Mouse (Mus musculus): ENCODE measurements around the gene Epx. TPM values are rescaled to one million over a fixed set of nuclear protein-coding genes. Genes with fewer than 3 reads are reported as not detected.

Gene Epx
- polyA plus RNA-seq, 1 experiment from 2014 or later: 0.11 TPM

- peak within 1 kb of the TSS; percentile 5 for H3K27ac ChIP-seq (ENCODE audit: low read length)
- peak within 1 kb of the TSS; percentile 71 for H3K9ac ChIP-seq (ENCODE audit: low read depth, low read length)
- peak within 1 kb of the TSS; percentile 75 for H3K4me2 ChIP-seq (ENCODE audit: low read depth, low read length)
- no peaks in the 10 kb centered on the region for H3K9me3 ChIP-seq (ENCODE audit: control insufficient read depth, low read length)
- 4% methylated on average over 40 of the region's 40 CpGs for WGBS
- peak within 1 kb of the TSS; percentile 68 for H3K4me3 ChIP-seq (ENCODE audit: low read length)
- H3K4me1 ChIP-seq (ENCODE audit: control insufficient read depth, insufficient read depth, low read length): no peaks in the 10 kb centered on the region
- peak; percentile 95 for ATAC-seq
- no peaks in the 10 kb centered on the region for H3K27me3 ChIP-seq (replicated peaks; ENCODE audit: control insufficient read depth, insufficient read depth, low read length)
- no peaks in the 10 kb centered on the region; the same call in 1 of the 2 replicates for H3K36me3 ChIP-seq (ENCODE audit: control insufficient read depth, insufficient read depth, low read length)
Observed at GRCm38 (mm10) chr11:87852690-87853596, 22.4 kb downstream of the Epx start, which contains the start of gene Mks1. Mks1 (plus strand) TSS chr11:87853215.

GRCm38 (mm10) chr11:87847884-87848283 lies 27.5 kb downstream of the Epx start:
- no peaks in the 10 kb centered on the region for H3K4me1 ChIP-seq (ENCODE audit: control insufficient read depth, insufficient read depth, low read length)
- H3K36me3 ChIP-seq (ENCODE audit: control insufficient read depth, insufficient read depth, low read length): no peaks in the 10 kb centered on the region
- 0 out of 2 replicates have a peak, but pooled peaks have one; percentile 19 for ATAC-seq
- no peak overlapping the region for H3K27ac ChIP-seq (ENCODE audit: low read length)
- no peak overlapping the region for H3K4me3 ChIP-seq (ENCODE audit: low read length)
- H3K9me3 ChIP-seq (ENCODE audit: control insufficient read depth, low read length): no peaks in the 10 kb centered on the region
- no peak overlapping the region for H3K9ac ChIP-seq (ENCODE audit: low read depth, low read length)
- WGBS: 81% methylated on average over 6 of the region's 6 CpGs
- no peaks in the 10 kb centered on the region for H3K27me3 ChIP-seq (replicated peaks; ENCODE audit: control insufficient read depth, insufficient read depth, low read length)
- no peak overlapping the region for H3K4me2 ChIP-seq (ENCODE audit: low read depth, low read length)

DNA sequence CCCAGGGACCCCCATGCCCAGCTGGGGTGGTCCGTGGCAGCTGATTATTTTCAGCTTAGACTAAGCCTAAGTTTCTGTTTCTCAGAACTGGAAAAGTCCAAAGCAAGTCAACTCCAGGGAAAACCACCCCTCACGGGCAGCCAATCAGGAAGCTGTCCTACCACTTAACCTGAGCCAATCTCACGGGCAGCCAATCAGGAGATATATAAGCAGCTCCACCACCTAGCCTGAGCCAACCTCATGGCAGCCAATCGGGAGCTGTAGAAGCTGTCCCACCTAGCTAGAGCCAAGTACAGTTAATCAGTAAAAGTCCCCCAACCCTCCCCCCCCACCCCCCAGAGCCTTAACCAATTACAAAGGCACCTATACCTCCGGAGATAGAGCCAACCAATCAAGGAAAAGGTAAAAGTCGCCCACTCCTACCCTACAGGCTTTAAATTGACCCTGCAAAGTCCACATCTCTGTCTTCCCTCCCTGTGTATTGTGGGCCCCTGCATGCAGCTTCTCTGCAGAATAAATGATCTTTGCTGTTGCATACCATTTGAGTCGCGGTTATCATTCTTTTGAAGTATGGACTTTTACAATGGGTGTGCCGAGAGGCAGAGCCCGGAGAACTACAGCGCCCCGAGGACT lies 28.3 kb downstream of the Epx start:
- Histone ChIP-seq H3K9ac (ENCODE audit: low read depth, low read length) (no peak overlapping the region), H3K27ac (ENCODE audit: low read length) (no peak overlapping the region), H3K4me2 (ENCODE audit: low read depth, low read length) (peak overlapping the region; percentile 25), H3K36me3 (ENCODE audit: control insufficient read depth, insufficient read depth, low read length) (no peaks in the 10 kb centered on the region), H3K4me3 (ENCODE audit: low read length) (no peak overlapping the region), H3K27me3 (replicated peaks; ENCODE audit: control insufficient read depth, insufficient read depth, low read length) (no peaks in the 10 kb centered on the region), H3K4me1 (ENCODE audit: control insufficient read depth, insufficient read depth, low read length) (no peaks in the 10 kb centered on the region), H3K9me3 (ENCODE audit: control insufficient read depth, low read length) (no peaks in the 10 kb centered on the region)
- 63% methylated on average over 12 of the region's 12 CpGs for WGBS
- peak; percentile 92 for ATAC-seq

- H3K27me3 ChIP-seq (replicated peaks; ENCODE audit: control insufficient read depth, insufficient read depth, low read length): no peaks in the 10 kb centered on the region
- H3K9ac ChIP-seq (ENCODE audit: low read depth, low read length): no peak overlapping the region
- H3K4me2 ChIP-seq (ENCODE audit: low read depth, low read length): no peak overlapping the region
- H3K4me3 ChIP-seq (ENCODE audit: low read length): no peak overlapping the region
- WGBS: 83% methylated on average over 3 of the region's 3 CpGs
- no peak for ATAC-seq
- H3K36me3 ChIP-seq (ENCODE audit: control insufficient read depth, insufficient read depth, low read length): no peaks in the 10 kb centered on the region
- no peaks in the 10 kb centered on the region for H3K9me3 ChIP-seq (ENCODE audit: control insufficient read depth, low read length)
- no peaks in the 10 kb centered on the region for H3K4me1 ChIP-seq (ENCODE audit: control insufficient read depth, insufficient read depth, low read length)
- no peak overlapping the region for H3K27ac ChIP-seq (ENCODE audit: low read length)
Observed at GRCm38 (mm10) chr11:87841436-87841835, 33.9 kb downstream of the Epx start.

DNA sequence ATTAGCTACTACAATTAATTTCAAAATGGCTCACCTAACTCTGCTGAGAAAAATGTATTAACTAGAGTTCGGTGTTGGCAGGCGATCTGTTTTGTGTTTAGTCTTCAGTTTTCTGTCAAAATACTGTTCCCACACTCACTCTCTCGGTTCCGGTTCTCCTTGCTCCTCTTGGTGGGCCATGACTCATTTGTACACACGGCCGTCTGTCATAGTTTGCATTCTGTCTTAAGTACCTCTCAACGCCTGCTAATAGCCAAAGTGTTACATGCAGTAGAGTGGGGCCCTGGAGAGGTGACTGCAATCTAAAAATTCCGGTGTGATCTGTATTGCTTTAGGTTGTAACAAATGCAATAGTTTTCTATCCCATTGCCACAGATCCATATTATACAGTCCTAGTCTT lies 34.7 kb downstream of the Epx start:
- WGBS: 67% methylated on average over 8 of the region's 8 CpGs

DNA sequence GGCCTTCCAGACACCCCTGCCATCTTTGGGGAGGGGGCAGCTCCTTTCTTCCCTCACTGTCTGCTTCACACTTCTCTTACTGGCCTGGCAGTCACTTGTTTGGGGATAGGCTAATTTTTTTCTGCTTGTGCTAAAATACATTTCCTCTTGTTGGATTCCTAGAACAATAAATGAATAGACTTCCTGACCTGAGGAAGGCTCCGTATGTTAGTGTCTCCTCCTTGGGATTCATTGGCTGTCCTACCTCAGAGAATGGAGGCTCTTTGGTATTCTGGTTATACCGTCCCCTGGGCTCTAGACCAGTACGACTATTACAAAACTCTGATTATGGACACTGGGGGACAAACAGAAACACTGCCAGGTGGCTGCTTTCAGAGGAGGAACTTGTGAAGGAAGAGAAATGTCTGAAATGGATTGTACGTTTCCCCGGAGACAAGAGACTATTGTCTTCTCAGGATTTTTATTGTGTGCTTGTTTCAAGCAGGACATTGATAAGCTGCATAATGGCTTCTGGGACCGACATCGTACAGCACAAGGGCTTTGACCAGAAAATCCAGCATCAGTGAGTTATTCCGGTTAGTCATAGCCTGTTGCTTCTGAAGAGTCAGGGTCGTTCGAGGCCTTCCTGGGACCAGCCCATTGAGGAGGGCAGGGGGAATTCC lies 47.0 kb downstream of the Epx start, which contains the start of gene Lpo:
Gene Lpo, minus strand, starts transcription at position 51 of the 662 bp plus-strand sequence.
- Histone ChIP-seq H3K4me2 (ENCODE audit: low read depth, low read length) (no peak within 1 kb of the TSS), H3K36me3 (ENCODE audit: control insufficient read depth, insufficient read depth, low read length) (no peaks in the 10 kb centered on the region), H3K9ac (ENCODE audit: low read depth, low read length) (no peak within 1 kb of the TSS), H3K9me3 (ENCODE audit: control insufficient read depth, low read length) (no peaks in the 10 kb centered on the region), H3K4me1 (ENCODE audit: control insufficient read depth, insufficient read depth, low read length) (no peaks in the 10 kb centered on the region), H3K4me3 (ENCODE audit: low read length) (no peak within 1 kb of the TSS), H3K27ac (ENCODE audit: low read length) (no peak within 1 kb of the TSS), H3K27me3 (replicated peaks; ENCODE audit: control insufficient read depth, insufficient read depth, low read length) (no peaks in the 10 kb centered on the region)
- WGBS: 45% methylated on average over 10 of the region's 10 CpGs
- ATAC-seq: no peak

More for the DNA sequence above, 34.7 kb downstream of the Epx start:
- no peaks in the 10 kb centered on the region for H3K4me1 ChIP-seq (ENCODE audit: control insufficient read depth, insufficient read depth, low read length)
- H3K27ac ChIP-seq (ENCODE audit: low read length): no peak overlapping the region
- H3K4me3 ChIP-seq (ENCODE audit: low read length): no peak overlapping the region
- H3K27me3 ChIP-seq (replicated peaks; ENCODE audit: control insufficient read depth, insufficient read depth, low read length): no peaks in the 10 kb centered on the region
- no peak overlapping the region for H3K9ac ChIP-seq (ENCODE audit: low read depth, low read length)
- no peak for ATAC-seq
- H3K9me3 ChIP-seq (ENCODE audit: control insufficient read depth, low read length): no peaks in the 10 kb centered on the region
- no peaks in the 10 kb centered on the region for H3K36me3 ChIP-seq (ENCODE audit: control insufficient read depth, insufficient read depth, low read length)
- H3K4me2 ChIP-seq (ENCODE audit: low read depth, low read length): no peak overlapping the region

- Histone ChIP-seq H3K9me3 (ENCODE audit: control insufficient read depth, low read length) (no peaks in the 10 kb centered on the region), H3K9ac (ENCODE audit: low read depth, low read length) (no peak overlapping the region), H3K27ac (ENCODE audit: low read length) (no peak overlapping the region), H3K4me1 (ENCODE audit: control insufficient read depth, insufficient read depth, low read length) (no peaks in the 10 kb centered on the region), H3K4me3 (ENCODE audit: low read length) (no peak overlapping the region), H3K4me2 (ENCODE audit: low read depth, low read length) (no peak overlapping the region), H3K27me3 (replicated peaks; ENCODE audit: control insufficient read depth, insufficient read depth, low read length) (no peaks in the 10 kb centered on the region), H3K36me3 (ENCODE audit: control insufficient read depth, insufficient read depth, low read length) (no peaks in the 10 kb centered on the region)
- 59% methylated on average over 5 of the region's 5 CpGs for WGBS
- no peak for ATAC-seq
Observed at GRCm38 (mm10) chr11:87821502-87821901, 53.8 kb downstream of the Epx start.

GRCm38 (mm10) chr11:87817443-87817773 lies 57.9 kb downstream of the Epx start:
- Histone ChIP-seq H3K4me1 (ENCODE audit: control insufficient read depth, insufficient read depth, low read length) (no peaks in the 10 kb centered on the region), H3K9ac (ENCODE audit: low read depth, low read length) (peak overlapping the region; percentile 31; the same call in 1 of the 2 replicates), H3K4me3 (ENCODE audit: low read length) (peak overlapping the region; percentile 42), H3K9me3 (ENCODE audit: control insufficient read depth, low read length) (no peaks in the 10 kb centered on the region), H3K27me3 (replicated peaks; ENCODE audit: control insufficient read depth, insufficient read depth, low read length) (peaks cover 5% of the 10 kb centered on the region; the same call in 1 of the 2 replicates), H3K36me3 (ENCODE audit: control insufficient read depth, insufficient read depth, low read length) (no peaks in the 10 kb centered on the region), H3K27ac (ENCODE audit: low read length) (no peak overlapping the region), H3K4me2 (ENCODE audit: low read depth, low read length) (peak overlapping the region; percentile 56)
- no peak for ATAC-seq
- WGBS: 35% methylated on average over 4 of the region's 4 CpGs
